ENCODE assay signal across 25 mouse cellular contexts in the genomic region with DNA sequence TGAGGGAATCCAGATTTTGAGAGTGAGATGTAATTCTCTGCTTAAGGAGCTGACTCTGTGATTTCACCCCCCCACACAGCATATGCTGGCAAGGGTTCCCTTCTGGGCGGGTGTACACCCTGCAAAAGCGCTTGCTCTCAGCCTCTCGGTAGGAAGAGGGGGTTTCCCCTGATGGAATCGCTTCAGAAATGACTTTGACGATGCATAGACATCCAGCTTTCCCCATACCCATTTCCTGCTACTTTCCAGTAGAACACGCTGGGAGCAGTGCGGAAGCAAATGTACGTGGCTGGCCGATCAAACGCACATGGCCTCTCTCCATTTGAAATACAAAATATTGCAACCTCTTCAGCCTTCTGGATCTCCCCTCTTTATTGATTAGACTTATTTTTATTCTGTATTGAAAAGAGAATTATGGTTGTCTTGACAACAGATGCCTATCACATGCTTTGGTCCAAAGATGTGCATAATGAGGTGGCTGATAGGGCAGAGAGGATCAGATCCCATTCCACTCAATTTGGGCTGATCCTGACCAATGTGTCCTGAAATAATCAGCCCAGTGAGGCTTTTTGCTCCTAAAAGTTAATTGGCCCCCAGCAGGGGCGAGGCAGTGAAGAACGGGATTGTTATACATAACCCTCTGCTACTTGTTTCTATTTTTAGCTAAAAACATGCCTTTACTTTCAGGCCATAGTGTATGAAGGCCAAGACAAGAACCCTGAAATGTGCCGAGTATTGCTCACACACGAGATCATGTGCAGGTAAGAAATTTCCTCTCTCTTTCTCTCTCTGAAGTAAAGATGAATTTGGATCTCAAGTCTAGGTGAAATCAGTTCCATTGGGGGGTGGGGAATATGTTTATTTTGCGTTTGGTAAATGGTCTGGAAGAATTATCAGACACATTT. TPM values are rescaled to one million over a fixed set of nuclear protein-coding genes. Genes with fewer than 3 reads are reported as not detected.
DNase-seq lines count a peak whose midpoint lies in the region; ATAC-seq and TF ChIP-seq lines count a peak whose summit lies in the region.
"Had no signal": no experiment of that assay in that cellular context is flagged by ENCODE, and none has a peak within 500 bp of the region (broad histone marks: within the 10 kb centered on the region; RNA-seq: fewer than 3 reads in every experiment).

No protein-coding gene starts in this region.

- peaks cover 10% of the 10 kb centered on the region; the same call in 1 of the 2 replicates for H3K4me1 ChIP-seq in hindbrain, embryonic 16.5 days (ENCODE audit: control insufficient read depth, insufficient read depth, low read depth, low read length)
- H3K4me1 ChIP-seq in hindbrain, embryonic 14.5 days (replicated peaks; ENCODE audit: control insufficient read depth, insufficient read depth, low read length) = peaks cover 47% of the 10 kb centered on the region
- H3K4me1 ChIP-seq in neural tube, embryonic 13.5 days (replicated peaks) = peaks cover 73% of the 10 kb centered on the region
- H3K4me1 ChIP-seq in limb, embryonic 10.5 days = peaks cover 9% of the 10 kb centered on the region
- peaks cover 10% of the 10 kb centered on the region for H3K4me1 ChIP-seq in forebrain, embryonic 16.5 days (replicated peaks; ENCODE audit: control insufficient read depth, insufficient read depth, low read length)

- ATAC-seq in hindbrain, embryonic 16.5 days = no peak
- ATAC-seq in hindbrain, embryonic 14.5 days (ENCODE audit: low FRiP score) = no peak
- ATAC-seq in neural tube, embryonic 13.5 days (ENCODE audit: low read depth) = no peak
- ATAC-seq in forebrain, embryonic 16.5 days = no peak
- ATAC-seq: activated CD4-positive, CD25-positive, alpha-beta regulatory T cell, adult 4 months; CD4-positive, CD25-positive, alpha-beta regulatory T cell, adult 4 months; forebrain, postnatal 0 days; inflammation-experienced regulatory T-cells, adult 6 months; intestine, postnatal 0 days had no signal

- H3K9me3 ChIP-seq in hindbrain, embryonic 16.5 days (ENCODE audit: control insufficient read depth, low read length) = no peaks in the 10 kb centered on the region
- H3K9me3 ChIP-seq in hindbrain, embryonic 14.5 days (ENCODE audit: control insufficient read depth, low read length) = no peaks in the 10 kb centered on the region
- H3K9me3 ChIP-seq in neural tube, embryonic 13.5 days = no peaks in the 10 kb centered on the region
- H3K9me3 ChIP-seq in limb, embryonic 10.5 days (replicated peaks) = no peaks in the 10 kb centered on the region
- H3K9me3 ChIP-seq in forebrain, embryonic 16.5 days (ENCODE audit: control insufficient read depth, low read length) = no peaks in the 10 kb centered on the region
- H3K9me3 ChIP-seq: embryonic facial prominence, embryonic 13.5 days; forebrain, embryonic 12.5 days; heart, embryonic 10.5 days had no signal

- whole genome bisulfite sequencing in hindbrain, embryonic 16.5 days = 69% methylated on average over 15 of the region's 15 CpGs
- 76% methylated on average over 15 of the region's 15 CpGs for WGBS in hindbrain, embryonic 14.5 days
- WGBS in neural tube, embryonic 13.5 days = 81% methylated on average over 15 of the region's 15 CpGs
- WGBS in limb, embryonic 10.5 days = 85% methylated on average over 15 of the region's 15 CpGs
- WGBS in forebrain, embryonic 16.5 days = 70% methylated on average over 15 of the region's 15 CpGs

- H3K27me3 ChIP-seq in hindbrain, embryonic 16.5 days (replicated peaks; ENCODE audit: control insufficient read depth, insufficient read depth, low read length) = no peaks in the 10 kb centered on the region
- H3K27me3 ChIP-seq in hindbrain, embryonic 14.5 days (ENCODE audit: control insufficient read depth, insufficient read depth, low read length) = no peaks in the 10 kb centered on the region
- H3K27me3 ChIP-seq in neural tube, embryonic 13.5 days = no peaks in the 10 kb centered on the region
- no peaks in the 10 kb centered on the region for H3K27me3 ChIP-seq in limb, embryonic 10.5 days (ENCODE audit: low read depth, poor library complexity, severe bottlenecking)
- H3K27me3 ChIP-seq in forebrain, embryonic 16.5 days (replicated peaks; ENCODE audit: control insufficient read depth, insufficient read depth, low read length) = peaks cover 31% of the 10 kb centered on the region

- H3K36me3 ChIP-seq in hindbrain, embryonic 16.5 days (ENCODE audit: control insufficient read depth, insufficient read depth, low read length) = no peaks in the 10 kb centered on the region
- H3K36me3 ChIP-seq in hindbrain, embryonic 14.5 days (replicated peaks; ENCODE audit: control insufficient read depth, insufficient read depth) = peaks cover 8% of the 10 kb centered on the region
- 0 out of 2 replicates have a peak, but pooled peaks cover 9% of the 10 kb centered on the region for H3K36me3 ChIP-seq in neural tube, embryonic 13.5 days
- H3K36me3 ChIP-seq in limb, embryonic 10.5 days = peaks cover 4% of the 10 kb centered on the region; the same call in 1 of the 2 replicates
- H3K36me3 ChIP-seq in forebrain, embryonic 16.5 days (ENCODE audit: control insufficient read depth, insufficient read depth) = no peaks in the 10 kb centered on the region
- H3K36me3 ChIP-seq: forebrain, embryonic 12.5 days; heart, embryonic 10.5 days had no signal

- DNase-seq in hindbrain, embryonic 14.5 days (ENCODE audit: low spot score) = no peak
- DNase-seq in neural tube, embryonic 10.5 days (ENCODE audit: extremely low spot score, low spot score) = no peak
- no peak for DNase-seq in limb, embryonic 10.5 days (ENCODE audit: low spot score)
- DNase-seq in layer of hippocampus, adult 2 months (ENCODE audit: low spot score in 2 of 2) = no peak
- DNase-seq: adrenal gland, postnatal 14 days; cerebellum, adult 11-12 months; cerebellum, adult 9-11 months; cerebellum, postnatal 36 days; forebrain, postnatal 0 days; gastrocnemius, adult 2 months; gastrocnemius, postnatal 25 days; heart, postnatal 10 days; heart, postnatal 4 days had no signal

- no peak overlapping the region for H3K4me3 ChIP-seq in hindbrain, embryonic 16.5 days (ENCODE audit: low read length)
- H3K4me3 ChIP-seq in hindbrain, embryonic 14.5 days (replicated peaks; ENCODE audit: low read length) = no peak overlapping the region
- H3K4me3 ChIP-seq in neural tube, embryonic 13.5 days = no peak overlapping the region
- no peak overlapping the region for H3K4me3 ChIP-seq in limb, embryonic 10.5 days
- H3K4me3 ChIP-seq in layer of hippocampus, adult 2 months = no peak overlapping the region
- H3K4me3 ChIP-seq in forebrain, embryonic 16.5 days (replicated peaks; ENCODE audit: low read length) = no peak overlapping the region
- H3K4me3 ChIP-seq: embryonic facial prominence, embryonic 13.5 days; forebrain, embryonic 12.5 days; gastrocnemius, adult 2 months; heart, embryonic 10.5 days had no signal

- peak overlapping the region; percentile 28; the same call in 1 of the 2 replicates for H3K4me2 ChIP-seq in hindbrain, embryonic 16.5 days (ENCODE audit: low read length)
- no peak overlapping the region for H3K4me2 ChIP-seq in hindbrain, embryonic 14.5 days (replicated peaks)
- no peak overlapping the region for H3K4me2 ChIP-seq in neural tube, embryonic 13.5 days
- no peak overlapping the region for H3K4me2 ChIP-seq in forebrain, embryonic 16.5 days (ENCODE audit: low read length)
- H3K4me2 ChIP-seq: embryonic facial prominence, embryonic 13.5 days; forebrain, embryonic 12.5 days had no signal

- H3K27ac ChIP-seq in hindbrain, embryonic 16.5 days (ENCODE audit: low read depth, low read length) = no peak overlapping the region
- H3K27ac ChIP-seq in hindbrain, embryonic 14.5 days = no peak overlapping the region
- H3K27ac ChIP-seq in neural tube, embryonic 13.5 days (replicated peaks) = peak overlapping the region; percentile 34; the same call in 1 of the 2 replicates
- H3K27ac ChIP-seq in limb, embryonic 10.5 days = 0 out of 2 replicates have a peak overlapping the region, but pooled peaks have one; percentile 15
- no peak overlapping the region for H3K27ac ChIP-seq in layer of hippocampus, adult 2 months
- no peak overlapping the region for H3K27ac ChIP-seq in forebrain, embryonic 16.5 days (ENCODE audit: low read length)
- H3K27ac ChIP-seq: embryonic facial prominence, embryonic 13.5 days; forebrain, embryonic 12.5 days; gastrocnemius, adult 2 months; heart, embryonic 10.5 days had no signal

- no peak for TF ChIP-seq CTCF in layer of hippocampus, adult 2 months (conservative IDR thresholded peaks at IDR 0.05)

- no peak overlapping the region for H3K9ac ChIP-seq in hindbrain, embryonic 16.5 days (ENCODE audit: low read depth, low read length)
- H3K9ac ChIP-seq in hindbrain, embryonic 14.5 days = no peak overlapping the region
- no peak overlapping the region for H3K9ac ChIP-seq in neural tube, embryonic 13.5 days
- H3K9ac ChIP-seq in forebrain, embryonic 16.5 days (replicated peaks; ENCODE audit: low read depth, low read length) = no peak overlapping the region
- H3K9ac ChIP-seq: embryonic facial prominence, embryonic 13.5 days; forebrain, embryonic 12.5 days; forebrain, postnatal 0 days had no signal

RNA-seq across cellular contexts. Expression of gene Ebf1, which starts 15.2 kb away (rescaled TPM):
- 106 and 111 TPM in 2 replicates for polyA plus RNA-seq in hindbrain, embryonic 16.5 days (2015; fragmentation: Nextera tagmentation; extraction: Ambion mirVana)
- 123 TPM in 2 replicates for polyA plus RNA-seq in hindbrain, embryonic 14.5 days (2014; fragmentation: Nextera tagmentation; extraction: Ambion mirVana)
- polyA plus RNA-seq in neural tube, embryonic 13.5 days (2015; fragmentation: Nextera tagmentation; extraction: Ambion mirVana) = 182 and 184 TPM in 2 replicates
- polyA plus RNA-seq in limb, embryonic 10.5 days (2016; fragmentation: Nextera tagmentation; extraction: Ambion mirVana) = 7.4 and 23.8 TPM in 2 replicates
- 1 to 10 TPM; 2.3 to 3.4 TPM for total RNA-seq in layer of hippocampus, adult 2 months (2021)
- polyA plus RNA-seq in forebrain, embryonic 16.5 days (2015; fragmentation: Nextera tagmentation; extraction: Ambion mirVana) = 33.9 and 43.7 TPM in 2 replicates
- total RNA-seq: granulocyte monocyte progenitor cell, adult 5-6 weeks; MEL had no signal

Comparison
In these comparisons a context has a peak if more than half of its experiments do, and no peak if none do; other contexts are left out.
1. H3K27ac ChIP-seq: peak in neural tube, embryonic 13.5 days (single experiment) and limb, embryonic 10.5 days (single experiment); none in hindbrain, embryonic 16.5 days (single experiment), hindbrain, embryonic 14.5 days (single experiment), layer of hippocampus, adult 2 months (single experiment) and forebrain, embryonic 16.5 days (single experiment).